Mouse (Mus musculus) heart, postnatal 14 days (tissue): ENCODE data around the gene Tpt1. TPM values are rescaled to one million over a fixed set of nuclear protein-coding genes. Genes with fewer than 3 reads are reported as not detected.
"Not testable (repeated sequence)": the region's sequence is repeated elsewhere in the genome, so short reads cannot be mapped to it uniquely, and the experiment has no call there.

Experiments used
- DNase-seq, 2 experiments: peaks; one replicate each; pipeline ENCODE4 v3.0.0; 2021 to 2022
- intact Hi-C: fragments of 180-260 bp; cut with DNase I; formaldehyde crosslinking; loops from one replicate; pipeline ENCODE4 v1.15.1; 2025
- long read RNA-seq, 2 experiments: library from polyadenylated mRNA; stranded (forward); transcript quantifications; one replicate each; pipeline ENCODE4 v2.0.0; 2021
- total RNA-seq, 2 experiments: library from RNA; stranded (reverse); gene quantifications; 2 replicates each; pipeline ENCODE4 v1.2.3; 2021

Gene Tpt1
- total RNA-seq = 1,000 to 10,000 TPM; 2,748 to 2,964 TPM
- long read RNA-seq, experiment 1, transcript Tpt1-201 (6 exons, 1,169 nt) = major isoform, 452 of 462 reads
- long read RNA-seq, experiment 1, partial matches to known transcripts = 6 of 462 reads
- long read RNA-seq, experiment 1, other reads (novel, unspliced or antisense) = 4 of 462 reads
- long read RNA-seq, experiment 2, transcript Tpt1-201 (6 exons, 1,169 nt) = major isoform, 332 of 344 reads
- long read RNA-seq, experiment 2, partial matches to known transcripts = 10 of 344 reads
- long read RNA-seq, experiment 2, other reads (novel, unspliced or antisense) = 2 of 344 reads

DNA sequence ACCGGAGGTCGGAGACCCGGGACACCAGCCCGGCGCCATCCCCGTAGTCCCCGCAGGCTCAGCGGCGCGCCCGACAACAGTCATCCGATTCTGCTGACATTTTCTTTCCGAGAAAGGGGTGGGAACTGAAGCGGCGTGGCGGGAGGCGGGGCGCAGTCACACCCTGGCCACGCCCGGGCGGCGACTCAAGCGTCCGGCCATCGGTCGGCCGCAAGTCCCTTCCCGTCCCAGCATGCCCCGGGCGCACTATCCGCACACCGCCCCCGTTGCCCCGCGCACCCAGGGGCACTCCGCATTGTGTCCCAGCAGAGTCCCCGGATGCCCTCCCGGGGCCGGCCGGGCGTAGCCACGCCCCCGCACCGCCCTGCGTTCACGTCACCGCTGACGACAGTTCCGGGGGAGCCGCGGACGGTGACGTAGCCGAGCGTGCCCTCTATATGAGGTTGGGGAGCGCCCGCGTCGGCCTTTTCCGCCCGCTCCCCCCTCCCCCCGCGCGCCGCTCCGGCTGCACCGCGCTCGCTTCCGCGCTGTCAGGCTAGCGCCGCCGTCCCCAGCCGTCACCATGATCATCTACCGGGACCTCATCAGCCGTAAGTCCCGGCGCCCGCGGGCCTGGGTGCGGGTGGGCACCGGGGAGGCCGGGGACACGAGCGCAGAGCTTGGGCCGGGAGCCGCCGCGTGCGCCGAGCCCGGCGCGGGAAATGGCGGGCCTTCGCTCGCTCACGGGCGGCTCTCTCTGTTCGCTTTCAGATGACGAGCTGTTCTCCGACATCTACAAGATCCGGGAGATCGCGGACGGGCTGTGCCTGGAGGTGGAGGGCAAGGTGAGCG lies at the start of gene Tpt1:
Tpt1 (plus strand) TSS at position 227 of the 831 bp plus-strand sequence.
- intact Hi-C loops = no loop called here
- DNase-seq = peak; percentile 100

DNA sequence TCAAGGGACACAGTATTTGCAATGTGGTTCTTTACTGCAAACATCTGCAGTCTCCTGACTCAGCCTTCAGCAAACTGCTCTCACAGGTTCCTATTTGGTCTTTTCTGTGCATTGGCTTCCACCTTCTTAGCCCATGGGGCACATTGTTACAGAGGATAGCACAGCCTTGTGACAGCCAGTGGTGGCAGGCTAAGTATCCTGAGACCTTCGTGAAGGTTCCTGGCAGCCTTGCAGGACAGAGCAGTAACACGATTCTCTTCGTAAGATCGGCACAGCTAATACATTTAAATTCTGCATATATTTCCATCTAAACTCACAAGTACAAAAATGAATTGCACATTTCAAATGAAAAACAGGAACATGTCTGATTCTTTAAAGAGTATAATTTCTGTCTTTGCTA lies 49.0 kb upstream of the Tpt1 start:
- intact Hi-C loops = no loop called here
- no peak for DNase-seq

DNA sequence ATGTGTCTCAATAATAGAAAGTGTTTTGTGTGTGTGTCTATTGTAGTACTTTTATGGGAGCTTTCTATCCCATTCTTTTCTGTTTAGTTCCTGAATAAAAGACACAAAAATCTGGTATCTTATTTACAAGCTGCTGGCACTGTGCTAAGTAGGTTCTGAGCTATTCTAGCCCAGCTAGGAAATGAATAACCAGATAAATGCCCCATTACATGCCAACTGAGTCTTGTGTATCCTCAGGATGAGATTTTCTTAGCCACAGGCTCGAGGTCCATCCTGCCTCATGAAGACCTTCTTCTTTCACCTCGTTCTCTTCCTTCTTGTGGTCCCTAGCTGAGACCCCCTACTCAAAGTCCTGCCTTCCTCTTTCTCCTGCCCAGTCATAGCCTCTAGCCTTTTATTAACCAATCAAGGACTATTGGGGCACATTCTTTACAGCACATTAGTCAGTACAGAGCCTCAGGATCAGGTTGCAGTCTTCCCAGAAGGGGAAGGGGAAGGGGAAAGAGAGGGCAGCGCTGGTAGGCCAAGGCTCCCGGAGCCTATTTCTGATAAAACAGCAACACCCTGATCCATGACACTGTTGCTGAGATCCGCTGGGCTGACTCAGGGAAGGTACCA lies 47.0 kb upstream of the Tpt1 start:
- DNase-seq = no peak
- intact Hi-C loops = no loop called here

DNA sequence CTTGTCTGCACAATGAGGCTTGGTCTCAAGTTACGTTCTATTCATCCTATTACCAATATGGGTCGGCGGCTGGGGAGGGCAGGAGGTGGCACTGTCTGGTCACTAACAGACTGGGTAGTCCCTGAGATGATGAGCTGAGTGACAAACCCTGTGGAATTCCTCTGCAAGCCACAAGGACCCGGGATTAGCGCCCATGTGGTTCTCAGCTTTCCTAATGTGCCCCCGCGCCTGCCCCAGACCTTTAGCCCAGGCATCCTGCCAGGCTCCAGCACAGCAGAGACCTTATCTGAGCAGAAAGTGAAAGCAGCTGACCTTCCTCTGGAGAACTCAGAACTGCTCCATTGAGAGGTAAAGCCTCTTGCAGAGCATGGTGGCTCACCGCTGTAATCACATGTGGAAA lies 37.1 kb upstream of the Tpt1 start:
- DNase-seq = peak; percentile 70 to 72
- intact Hi-C loops = loop anchor here (2.0 kb wide), 1 partner anchor 19 kb away; no protein-coding TSS in a partner anchor

DNA sequence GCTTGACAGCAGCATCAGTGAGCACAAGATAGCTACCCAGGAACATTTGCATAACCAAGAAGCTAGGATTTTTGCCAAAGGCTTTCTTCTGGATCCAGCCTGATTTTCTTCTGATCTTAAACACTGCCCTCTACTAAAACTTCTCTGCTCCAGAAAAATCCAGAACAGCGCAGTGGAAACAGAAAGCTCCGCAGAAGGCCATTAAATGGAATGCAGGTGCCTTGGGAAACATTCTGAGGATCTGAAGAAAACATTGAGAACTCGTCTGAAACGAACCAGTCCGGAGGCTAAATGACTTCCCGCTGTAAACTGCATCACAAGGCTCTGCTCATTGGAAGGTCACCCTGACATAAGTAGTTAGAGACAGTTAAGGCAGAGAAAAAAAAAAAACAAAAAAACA lies 35.0 kb upstream of the Tpt1 start:
- intact Hi-C loops = no loop called here
- DNase-seq = no peak

DNA sequence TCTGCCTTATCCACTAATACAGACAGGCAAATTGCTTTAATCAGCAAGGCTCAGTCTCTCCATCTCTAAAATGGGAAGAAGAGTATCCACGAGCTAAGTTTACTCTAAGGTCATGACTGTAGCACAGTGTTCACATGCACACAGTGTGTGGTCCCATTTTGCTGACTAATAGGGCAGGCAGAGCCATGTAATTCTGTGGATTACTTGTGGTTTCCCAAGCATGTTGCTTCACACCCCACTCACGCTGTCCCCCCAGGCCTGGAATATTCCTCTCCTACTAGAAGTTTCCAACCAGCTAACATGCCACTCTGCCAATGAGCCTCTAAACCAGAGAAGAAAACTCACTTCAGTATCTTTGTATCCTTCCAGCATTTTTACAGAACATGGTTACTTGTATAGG lies 26.4 kb upstream of the Tpt1 start:
- DNase-seq = no peak
- intact Hi-C loops = no loop called here

DNA sequence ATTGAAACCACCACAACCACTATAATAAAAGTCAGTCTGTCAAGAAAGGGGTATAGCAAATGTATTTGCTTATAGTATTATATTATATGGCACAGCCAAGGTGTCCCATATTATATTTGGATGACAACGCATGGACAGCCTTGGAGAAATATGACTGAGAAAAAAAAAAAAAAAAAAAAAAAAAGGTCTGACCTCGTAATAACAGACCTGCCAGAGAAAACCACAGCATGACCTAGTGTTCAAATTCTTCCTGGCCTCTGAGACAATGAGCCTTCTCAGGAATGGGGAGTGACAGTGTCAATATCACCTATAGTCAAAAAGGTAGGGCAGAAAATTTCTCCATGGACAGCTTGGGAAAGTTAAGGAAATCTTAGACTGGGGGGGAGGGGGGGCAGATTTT lies 25.6 kb upstream of the Tpt1 start:
- DNase-seq = no peak
- intact Hi-C loops = no loop called here

DNA sequence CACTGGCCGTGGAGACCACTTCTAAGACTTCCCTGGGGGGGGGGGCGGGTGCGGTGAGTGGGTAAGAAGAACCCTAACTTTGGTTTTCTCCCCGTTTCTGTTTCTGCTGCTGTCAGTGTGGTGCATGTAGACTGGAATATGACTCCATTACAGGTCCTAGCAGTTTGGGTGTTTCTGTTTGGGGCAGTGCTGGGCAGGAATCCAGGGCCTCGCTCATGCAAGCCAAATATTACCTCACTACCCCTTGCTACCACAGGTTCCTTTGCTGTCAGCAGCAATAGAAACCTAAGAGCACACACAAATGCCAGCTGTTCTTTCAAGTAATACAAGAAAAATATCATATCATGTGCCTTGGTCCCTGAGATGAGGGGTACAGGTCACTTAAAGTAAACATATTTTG lies 24.9 kb upstream of the Tpt1 start:
- DNase-seq = peak; percentile 54 to 63
- intact Hi-C loops = no loop called here

DNA sequence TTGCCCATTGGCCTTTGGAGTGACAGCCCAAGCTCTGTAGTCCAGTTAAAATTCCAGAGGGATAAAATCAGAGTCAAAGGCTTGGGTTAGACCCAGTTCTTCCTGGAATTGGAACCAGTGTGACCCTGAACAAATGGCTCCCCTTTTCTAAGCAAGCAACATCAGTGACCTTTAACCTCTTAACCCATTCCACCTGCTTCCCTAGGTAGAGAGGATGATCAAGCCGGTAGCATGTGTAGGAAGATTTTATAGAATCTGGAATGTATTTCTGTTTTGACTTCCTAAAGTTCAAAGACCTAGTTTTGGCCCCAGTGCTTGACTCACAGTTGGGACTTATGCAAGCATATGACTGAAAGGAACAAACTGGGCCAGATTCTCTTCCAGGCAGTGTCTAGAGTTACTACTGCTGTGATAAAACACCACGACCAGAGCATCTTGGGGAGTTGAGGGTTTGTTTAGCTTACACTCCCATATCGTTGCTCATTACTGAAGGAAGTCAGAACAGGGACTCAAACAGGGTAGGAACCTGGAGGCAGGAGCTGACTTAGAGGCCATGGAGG lies 18.0 kb upstream of the Tpt1 start:
- intact Hi-C loops = loop anchor here (2.0 kb wide), 1 partner anchor 20 kb away; no protein-coding TSS in a partner anchor
- no peak for DNase-seq

DNA sequence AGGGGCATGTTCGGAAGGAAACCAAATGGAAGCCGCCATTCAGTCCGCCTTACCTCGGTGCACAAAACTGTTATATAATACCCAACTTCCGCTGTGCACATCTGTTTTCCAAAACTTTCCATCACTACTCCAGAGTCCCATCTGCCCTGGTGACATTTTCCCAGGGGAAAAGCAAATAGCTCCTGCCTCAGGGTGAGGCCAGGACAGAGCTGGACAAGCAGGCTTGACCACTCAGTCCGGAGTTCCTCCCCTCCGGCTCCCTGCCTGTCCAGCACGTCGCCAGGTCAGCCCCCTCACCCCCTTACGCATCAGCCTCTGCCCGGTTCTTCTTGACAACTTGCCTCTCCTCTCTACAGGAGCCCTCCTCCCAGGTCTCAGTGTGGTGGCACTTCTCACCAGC lies 16.7 kb upstream of the Tpt1 start:
- DNase-seq = no peak
- intact Hi-C loops = no loop called here

DNA sequence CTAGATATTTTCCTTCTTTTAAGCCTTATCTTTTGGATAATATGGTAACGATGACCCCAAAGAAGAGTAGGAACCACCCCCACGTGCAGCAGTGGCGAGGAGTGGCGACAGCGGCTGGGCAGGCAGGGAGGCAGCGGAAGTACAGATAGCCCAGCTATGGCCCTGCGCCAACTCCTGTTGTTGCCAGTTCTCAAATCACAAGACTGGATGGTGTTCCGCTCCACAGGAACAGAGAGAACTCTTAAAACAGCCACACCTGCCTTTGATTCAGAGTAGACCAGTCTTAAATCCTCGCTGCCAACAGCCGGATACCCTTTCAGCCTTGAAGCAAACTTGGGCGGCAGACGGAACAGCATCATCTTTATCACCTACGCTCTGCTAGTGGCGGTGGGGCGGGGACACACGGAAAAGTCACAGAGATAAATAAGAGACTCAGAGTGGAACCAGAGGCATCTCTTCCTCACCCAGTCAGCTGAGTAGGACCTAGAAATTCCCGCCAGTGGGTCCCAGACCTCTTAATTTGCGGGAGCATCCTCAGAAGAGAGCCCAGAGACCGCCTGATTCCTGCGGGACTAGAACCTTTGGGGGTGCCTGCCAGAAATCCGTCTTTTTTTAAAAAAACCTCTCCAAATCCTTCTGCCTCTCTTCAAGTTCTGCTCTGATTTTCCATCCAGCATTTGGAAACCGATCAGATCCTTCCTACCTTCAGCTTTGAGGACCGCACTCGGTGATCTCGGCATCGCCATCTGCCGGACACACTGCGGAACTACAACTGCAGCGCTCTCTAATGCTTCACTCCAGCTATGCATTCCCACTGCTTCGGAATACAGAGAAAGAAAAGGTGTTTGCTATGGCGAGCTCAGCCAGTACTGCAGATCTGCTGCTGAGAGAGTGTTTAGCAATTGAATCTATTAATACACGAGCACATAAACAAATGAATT lies 15.8 kb upstream of the Tpt1 start:
- DNase-seq = peak; percentile 90 to 94
- intact Hi-C loops = loop anchor here (1.0 kb wide), 1 partner anchor 61 kb away; no protein-coding TSS in a partner anchor

DNA sequence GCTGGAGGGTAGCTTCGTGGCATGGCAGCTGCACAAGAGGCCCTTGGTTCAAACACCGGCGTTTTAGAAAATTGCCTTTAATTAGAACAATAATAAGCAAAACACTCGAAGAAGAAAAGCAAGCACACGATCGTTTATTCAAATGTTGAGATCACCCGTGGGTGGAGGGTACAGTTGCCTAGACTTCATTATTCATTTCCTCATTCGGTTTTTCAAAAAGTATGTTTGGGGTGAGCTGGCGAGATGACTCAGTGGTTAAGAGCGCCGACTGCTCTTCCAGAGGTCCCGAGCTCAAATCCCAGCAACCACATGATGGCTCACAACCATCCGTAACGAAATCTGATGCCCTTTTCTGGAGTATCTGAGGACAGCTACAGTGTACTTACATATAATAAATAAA lies 15.1 kb upstream of the Tpt1 start:
- not testable (repeated sequence) for DNase-seq
- intact Hi-C loops = loop anchor here (1.0 to 2.0 kb wide), 2 partner anchors 43 to 62 kb away; partner anchors contain the start of gene Slc25a30

DNA sequence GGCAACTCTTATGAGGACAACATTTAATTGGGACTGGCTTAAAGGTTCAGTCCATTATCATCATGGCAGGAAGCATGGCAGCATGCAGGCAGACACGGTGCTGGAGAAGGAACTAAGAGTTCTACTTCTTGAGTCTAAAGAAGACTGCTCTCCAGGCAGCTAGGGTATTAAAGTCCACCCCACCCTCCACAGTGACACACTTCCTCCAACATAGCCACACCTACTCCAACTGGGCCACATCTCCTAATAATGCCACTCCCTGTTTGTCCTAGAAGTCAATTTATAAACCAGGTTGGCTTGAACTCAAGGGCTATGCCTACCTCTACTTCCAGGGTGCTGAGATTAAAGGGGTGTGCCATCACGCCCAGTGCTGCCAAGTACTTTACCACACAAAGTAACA lies 12.9 kb upstream of the Tpt1 start:
- DNase-seq = no peak
- intact Hi-C loops = no loop called here

DNA sequence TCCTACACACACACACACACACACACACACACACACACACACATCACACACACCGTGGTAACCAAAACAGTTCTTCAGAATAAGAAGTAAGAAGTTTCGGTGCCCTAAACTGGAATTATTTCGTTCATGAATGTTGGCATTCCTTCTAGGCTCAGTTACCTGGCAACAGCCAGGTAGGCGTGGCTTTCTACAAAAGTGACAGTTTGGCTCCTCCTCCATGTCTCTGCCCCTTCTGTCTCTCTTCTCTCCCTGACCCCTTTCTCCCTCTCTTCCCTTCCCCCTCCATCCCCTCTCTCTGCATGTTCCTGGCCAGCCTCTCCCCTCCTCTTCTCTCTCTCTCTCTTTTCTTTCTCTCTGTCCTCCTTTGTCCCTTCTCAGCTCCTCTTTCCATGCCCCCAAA lies 11.9 kb upstream of the Tpt1 start:
- no peak for DNase-seq
- intact Hi-C loops = no loop called here

DNA sequence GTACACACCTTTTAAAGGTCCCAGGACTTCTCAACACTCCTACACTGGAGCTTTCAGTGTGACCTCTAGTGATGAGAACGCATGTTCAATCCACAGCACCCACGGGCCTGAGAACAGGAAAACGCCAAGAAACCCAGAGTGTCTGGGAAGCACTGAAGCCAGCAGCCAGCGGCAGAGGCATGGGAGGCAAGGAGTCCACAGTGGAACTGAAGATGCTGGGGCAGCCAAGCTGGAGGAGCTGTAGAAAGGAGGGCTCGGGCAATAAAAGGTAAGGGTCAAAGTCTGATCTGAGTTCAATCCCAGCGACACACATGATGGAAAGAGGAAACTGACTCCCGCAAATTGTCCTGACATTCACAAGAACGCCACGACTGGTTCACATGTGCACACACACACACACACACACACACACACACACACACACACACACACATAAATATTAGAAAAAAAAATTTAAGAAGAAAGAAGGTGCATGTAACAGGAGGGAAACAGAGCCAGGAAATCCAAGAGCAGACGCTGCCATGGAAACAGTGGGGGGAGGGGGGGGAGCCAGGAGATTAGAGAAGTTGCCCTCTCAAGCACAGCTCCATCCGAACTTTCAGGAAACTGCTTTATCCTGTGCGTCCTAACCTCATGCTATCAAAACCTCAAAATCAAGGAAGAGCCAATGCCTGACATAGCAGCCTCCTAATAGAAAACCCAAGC lies 11.2 kb upstream of the Tpt1 start:
- peak in 1 of 2 experiments; percentile 28 for DNase-seq
- intact Hi-C loops = no loop called here

DNA sequence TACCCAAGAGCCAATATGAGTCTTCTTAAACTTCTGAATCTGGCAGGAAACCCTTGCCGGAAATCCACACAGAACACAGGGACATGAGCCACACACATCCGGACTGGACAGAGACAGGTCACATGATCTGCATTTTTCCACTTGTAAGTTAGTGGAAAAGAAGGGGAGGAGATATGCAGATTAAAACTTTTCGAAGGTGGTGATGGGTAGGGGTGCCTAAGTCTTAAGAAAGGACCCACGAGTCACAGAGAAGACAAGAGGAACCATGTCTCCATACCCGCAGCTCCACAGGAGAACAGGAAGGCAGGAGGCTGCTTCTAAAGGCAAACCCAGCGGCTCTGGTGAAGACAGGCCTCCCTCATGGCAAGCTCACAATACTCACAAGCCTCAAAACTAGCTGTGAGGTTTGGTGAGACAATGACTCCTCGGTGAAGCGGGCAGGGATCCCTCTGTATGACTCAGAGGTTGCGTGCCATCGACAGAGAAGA lies 10.6 kb upstream of the Tpt1 start:
- peak; percentile 67 to 69 for DNase-seq
- intact Hi-C loops = no loop called here

DNA sequence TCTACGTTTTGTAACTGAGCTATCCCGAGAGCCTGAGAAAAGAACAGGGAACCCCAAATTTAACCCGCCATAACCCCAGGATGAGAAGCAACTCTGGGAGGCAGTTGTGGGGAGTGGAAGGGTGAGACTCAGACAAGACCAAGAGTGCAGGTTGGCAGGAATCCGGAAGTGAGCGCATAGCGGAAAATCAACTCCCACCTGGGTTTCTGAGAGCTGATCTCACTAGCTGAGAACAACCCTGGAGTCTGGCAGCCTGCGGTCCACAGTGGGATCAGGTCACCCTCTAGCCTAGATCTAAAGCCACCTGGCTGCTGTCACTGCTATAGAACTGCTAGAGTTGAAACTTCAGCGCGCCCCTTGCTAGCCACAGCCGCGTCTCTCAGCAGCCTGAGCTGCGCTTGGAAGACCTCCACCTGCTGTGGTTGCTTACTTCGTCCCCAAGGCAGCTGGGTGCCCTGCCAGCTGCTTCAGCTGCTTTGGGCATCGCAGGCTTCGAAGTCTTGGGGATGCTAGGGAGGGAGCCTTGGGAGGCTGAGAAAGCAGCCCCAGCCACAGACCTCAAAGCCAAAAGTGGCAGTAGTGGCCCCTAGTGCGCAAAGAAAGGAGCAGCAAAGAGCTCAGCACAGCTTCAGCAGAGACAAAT lies 10.0 kb upstream of the Tpt1 start:
- intact Hi-C loops = no loop called here
- DNase-seq = peak; percentile 65 to 77

DNA sequence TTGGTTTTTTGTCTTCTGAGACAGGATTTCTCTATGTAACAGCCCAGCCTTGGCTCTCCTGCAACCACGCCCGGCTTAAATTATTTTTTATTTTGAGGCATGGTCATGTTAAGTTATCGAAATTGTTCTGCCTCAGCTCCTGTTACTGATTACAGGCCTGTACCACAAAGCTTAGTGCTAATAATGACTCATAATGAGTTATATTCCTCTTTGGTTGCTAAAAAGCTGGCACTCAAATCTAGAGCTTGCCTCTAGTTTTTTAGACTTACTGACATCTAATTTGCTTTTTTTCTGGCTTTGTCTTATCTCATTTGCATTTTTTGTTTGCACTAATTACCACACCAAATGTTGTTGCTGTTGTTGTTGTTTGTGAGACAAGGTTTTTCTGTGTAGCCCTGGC lies 8.3 kb upstream of the Tpt1 start:
- intact Hi-C loops = no loop called here

More for the DNA sequence above, 8.3 kb upstream of the Tpt1 start:
- DNase-seq = no peak
